Mouse (Mus musculus) heart, adult 9 months (tissue): Measurements from ENCODE around the gene Col13a1.

Experiments
- DNase-seq, 2 experiments: peaks; one replicate each; pipeline ENCODE4 v3.0.0; 2022; ENCODE audit warnings: low spot score in 2 of 2

Gene Col13a1

DNA sequence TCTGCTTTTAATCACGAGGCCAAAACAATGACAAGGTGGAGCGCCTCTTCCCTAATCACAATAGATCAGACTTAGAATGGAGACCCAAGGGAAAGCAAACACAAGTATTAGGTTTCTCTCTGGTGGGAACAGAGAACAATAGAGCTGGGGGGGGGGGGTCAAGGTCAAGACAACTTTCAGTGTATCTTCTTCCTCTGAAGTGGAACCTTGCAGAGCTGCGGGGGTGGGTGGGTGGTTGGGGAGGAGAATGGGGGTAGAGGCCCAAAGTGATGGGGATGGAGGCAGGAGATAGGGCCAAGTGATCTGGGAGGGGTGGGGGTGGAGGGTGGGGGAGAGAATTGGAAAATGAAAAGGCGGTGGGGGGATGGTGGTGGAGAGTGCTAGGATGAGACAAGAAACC, 149.9 kb downstream of the Col13a1 start:
- no peak for DNase-seq

DNA sequence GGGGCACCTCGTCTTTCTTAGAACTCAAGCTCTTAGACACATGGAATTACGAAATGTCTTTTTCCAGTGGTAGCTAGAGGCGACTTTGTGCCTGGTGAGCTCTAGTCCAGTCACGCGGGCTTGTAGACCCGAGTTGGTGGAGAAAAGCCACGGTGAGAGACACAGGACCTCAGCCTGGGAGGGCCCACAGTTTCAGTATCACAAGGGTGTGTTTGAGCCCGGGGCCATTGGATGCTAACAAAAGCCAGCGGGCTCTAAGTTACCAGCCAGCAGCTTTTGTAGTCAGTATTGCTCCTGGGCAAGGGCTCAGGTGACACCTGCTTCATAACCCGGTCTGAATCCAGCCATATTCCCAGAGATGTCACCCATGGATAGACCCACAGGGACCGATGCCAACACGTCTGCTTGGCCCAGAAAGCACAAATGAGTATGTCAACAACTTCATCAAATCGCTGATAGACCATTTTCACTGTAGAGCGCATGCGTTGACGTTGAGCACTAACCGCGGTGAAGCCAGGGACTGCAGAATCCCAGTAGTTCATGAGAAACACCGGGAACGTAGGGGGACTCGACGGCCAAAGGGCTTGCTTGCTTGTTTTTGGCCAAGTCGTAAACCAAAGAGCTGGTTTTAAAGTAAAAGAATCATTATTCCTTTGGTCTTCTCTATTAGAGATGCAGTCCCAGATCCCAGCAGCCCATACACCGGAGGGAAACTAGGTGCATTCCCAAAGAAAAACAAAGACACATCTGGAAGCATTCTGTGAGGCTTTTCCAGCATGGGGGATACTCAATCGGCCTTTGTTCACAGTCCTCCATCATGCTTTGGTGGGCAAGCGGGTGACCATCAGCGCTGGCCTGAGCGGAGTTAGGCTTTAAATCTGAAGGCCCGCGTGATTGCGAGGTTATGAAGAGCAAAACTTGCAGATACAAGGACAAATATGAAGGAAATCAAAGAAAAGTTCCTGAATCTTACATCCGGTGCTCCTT, 150.7 kb downstream of the Col13a1 start:
- DNase-seq: no peak

DNA sequence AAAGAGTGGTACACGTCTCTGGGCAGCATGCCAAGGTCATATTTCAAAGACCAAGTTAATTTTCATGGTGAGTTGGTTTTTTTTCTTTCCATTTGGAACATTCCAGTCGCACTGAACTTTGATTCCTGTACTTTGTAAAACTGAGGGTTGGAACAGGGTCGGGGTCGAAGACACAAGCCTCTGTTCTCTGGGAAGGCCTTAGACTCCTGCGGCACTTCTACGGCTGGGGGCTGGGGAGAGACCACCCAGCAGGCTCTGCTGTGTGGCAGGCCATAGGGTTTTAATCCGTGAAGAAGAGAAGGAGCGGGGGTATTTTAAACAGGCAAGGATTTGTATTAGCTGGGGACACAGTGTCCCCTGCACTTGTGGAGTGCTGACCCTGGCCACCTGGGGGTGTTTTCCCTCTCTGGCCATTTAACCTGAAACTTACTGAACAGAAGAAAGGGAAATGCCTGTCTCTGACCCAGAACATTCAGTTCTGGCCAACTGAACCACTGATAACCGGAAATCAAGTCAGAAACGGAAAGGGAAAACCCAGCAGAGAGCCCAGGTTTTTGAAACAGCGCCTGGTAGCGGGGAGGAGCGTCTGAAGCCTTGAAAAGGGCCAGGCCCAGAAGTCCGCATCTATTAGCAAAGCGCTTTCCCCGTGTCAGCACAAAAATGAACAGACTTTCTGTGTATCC, 152.0 kb downstream of the Col13a1 start:
- DNase-seq: no peak

DNA sequence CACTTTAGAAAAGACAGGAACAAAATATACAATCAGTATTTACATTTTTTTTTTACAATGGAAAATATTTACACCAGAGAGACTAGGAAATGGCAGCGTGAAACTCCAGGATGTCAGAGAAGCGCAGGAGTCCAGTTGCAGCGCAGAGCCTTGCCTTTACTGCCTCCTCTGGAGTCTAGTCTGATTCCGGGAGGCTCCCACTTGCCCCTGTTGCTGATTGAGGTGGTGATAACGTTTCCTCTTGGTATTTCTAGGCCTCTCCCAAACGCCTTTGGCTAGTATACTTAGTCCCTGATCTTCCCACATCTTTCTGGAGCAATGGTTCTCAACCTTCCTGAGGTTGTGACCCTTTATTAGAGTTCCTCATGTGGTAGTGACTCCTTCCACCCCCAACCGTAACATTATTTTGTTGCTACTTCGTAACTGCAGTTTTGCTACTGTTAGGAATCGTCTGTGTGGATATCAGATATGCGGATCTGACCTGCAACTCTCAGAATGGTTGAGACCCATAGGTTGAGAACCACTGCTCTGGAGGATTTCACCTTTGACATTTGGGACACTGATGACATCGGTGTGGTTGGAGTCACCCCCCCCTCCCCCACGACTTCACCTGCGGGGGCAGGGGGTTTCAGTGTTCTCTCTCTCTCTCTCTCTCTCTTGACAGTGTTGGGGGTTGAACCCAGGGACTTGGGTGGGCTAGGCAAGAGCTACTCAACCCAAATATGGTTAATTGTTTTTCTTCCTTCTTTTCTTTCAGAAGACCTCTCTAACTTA, 152.7 kb downstream of the Col13a1 start:
- no peak for DNase-seq

DNA sequence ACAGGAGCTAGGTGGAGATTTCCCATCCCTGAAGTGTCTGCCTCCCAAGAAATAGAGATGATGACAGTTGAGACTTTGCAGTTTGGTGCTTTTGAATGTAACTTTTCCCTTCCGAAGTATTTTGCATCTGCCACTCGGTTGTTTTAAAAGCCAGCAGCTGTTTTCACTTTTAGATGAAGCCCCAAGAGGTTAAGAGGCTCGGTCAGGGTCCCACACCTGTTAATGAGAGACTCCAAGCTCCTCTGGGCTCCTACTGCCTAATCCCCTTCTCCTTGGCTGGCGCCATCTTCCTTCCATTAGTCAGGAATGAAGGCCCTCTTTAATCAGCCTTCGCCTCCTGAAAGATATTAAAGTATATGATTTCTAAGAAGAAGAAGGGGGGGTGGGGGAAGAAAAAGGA, 153.4 kb downstream of the Col13a1 start:
- no peak for DNase-seq

DNA sequence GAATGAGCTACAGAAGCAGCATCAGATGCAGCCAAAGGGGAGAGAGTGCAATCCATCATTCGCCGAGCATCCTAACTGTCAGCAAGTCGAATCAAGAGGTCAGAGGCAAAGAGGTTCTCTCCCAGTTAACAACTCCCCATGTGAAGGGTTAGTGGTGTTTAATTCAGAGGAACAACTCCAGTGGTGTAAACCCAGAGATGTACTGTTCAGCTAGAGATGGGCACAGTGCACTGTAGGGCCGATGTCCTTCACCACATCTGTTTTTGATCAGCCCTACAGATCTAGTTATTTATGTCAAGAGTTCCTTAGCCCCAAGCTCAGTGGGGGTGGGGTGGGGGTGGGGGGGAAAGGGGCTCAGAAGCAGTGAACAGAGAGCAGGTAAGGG, 155.2 kb downstream of the Col13a1 start:
- DNase-seq: no peak

DNA sequence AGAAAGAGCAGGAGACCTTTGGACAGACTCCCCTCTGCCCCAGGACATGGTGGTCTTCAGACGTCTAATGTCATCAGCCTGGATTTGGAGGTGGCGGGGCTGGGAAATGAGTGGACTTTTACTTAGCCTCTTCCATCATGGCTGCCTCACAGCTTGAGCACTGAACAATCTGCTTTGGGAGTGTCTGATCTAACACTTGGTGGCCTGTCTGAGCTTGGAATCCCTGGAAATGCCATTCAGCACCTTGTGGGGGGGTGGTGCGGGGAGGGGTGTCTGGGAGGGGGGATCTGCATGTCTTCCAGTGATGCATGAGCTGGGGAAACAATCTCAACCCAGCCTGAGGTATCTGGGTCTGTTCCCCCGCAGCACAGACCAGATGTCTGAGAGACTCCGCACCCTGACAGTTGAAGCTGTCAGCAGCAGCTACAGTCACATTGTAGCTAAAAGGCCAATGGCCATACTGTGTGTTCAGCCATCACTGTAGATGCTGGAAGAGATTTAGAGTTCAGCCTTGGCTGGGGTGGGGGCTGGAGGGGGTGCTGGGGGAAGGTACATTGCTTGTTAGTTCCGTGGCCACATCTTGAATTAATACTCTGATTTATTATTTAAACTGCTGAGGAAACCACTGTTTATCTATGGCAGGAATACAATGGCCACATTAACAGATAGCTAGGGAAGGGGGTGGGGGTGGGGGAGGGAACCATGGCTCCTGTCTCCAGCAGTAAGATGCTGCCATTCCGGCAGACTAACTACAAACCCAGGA, 155.8 kb downstream of the Col13a1 start:
- no peak for DNase-seq

DNA sequence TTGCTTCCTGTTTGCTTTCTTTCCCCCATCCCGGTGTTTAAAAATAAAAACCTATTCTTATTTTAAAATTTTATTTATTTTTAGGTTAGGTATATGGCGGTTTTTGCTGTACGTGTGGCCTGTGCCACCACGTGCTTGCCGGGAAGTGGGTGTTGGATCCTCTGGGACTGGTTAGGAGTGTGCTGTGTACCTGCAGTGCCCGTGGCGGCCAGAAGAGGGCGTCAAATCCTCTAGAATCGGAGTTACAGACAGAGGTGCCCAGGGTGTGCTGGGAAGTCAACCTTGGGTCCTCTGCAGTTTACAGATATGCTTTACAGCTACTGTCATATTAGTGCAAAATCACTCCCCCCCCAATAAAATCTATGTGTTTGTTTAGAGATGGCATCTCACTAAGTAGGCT, 158.9 kb downstream of the Col13a1 start:
- no peak for DNase-seq

DNA sequence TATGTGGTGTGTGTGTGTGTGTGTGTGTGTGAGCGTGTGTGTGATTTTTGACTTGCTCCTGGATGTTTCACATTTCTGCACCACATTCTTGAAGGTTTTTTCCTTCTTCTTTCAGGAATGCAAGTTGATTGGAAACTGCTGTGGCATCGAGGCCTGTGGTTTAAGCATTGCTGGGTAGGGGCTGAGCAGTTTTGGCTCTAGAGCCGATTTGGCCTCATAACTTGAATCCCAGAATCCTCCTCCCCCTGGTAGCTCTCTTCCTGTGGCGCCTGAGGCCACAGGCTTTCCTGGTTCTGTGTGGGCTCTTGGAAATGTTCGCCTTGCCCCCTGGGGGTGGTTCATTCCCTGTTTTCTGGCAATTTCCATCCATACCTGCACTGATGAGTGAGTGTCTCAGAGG, 166.9 kb downstream of the Col13a1 start:
- no peak for DNase-seq

DNA sequence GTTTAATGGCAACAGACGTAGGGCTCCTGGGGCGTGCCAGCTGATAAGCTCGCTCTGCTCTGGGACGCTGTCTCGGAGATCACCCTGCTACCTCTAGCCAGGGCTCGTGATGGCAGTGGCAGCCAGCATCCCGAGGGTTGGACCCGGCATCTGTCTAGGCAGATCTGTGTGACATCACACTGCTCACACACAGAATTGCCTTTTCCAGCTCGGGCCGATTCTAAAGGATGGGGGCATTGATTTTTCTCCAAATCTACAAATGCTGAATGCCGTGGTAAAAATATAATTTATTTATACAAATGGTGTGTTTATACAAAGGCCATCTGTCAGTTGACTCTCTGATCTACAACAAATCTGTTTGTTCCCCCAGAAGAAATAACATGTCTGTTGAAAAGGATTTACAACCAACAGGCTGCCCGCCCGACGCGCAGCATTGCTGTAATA, 180.8 kb downstream of the Col13a1 start:
- no peak for DNase-seq

DNA sequence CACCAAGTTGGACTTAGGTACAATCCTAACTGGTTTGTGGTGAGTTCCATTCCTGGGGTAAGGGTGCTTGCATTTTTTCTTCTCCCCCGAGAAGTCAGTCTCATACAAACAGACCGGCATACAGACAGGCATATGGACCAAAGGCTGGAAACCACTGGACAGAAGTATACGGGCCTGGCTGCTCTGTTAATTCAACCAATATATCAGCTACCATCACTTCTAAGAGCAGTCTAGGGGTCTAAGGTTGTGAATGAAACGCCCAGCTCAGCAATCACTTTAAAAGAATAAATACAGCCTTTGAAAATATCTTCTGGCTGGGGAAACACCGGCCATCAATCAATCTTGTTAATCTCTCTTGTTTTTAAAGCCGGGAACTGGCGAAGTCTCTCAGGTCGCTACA, 183.4 kb downstream of the Col13a1 start:
- DNase-seq: no peak

DNA sequence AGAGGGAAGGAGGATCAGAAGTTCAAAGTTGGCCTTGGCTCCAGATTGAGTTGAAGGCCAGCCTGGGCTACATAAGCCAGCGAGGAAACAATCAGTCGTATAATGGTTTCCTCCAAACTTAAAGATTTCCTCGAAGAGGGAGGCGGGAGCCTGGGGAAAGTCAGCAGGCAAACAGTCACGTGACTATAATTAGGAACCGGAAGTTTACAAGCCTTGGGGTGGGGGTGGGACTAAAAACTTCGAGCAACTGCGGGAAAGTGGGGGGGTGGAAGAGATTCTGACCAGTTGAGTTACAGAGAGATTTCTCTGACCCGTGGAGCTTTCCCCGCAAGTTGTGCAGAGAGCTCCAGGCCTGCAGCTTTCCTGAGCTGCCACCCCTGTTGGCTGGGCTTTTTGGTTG, 183.9 kb downstream of the Col13a1 start:
- DNase-seq: no peak

DNA sequence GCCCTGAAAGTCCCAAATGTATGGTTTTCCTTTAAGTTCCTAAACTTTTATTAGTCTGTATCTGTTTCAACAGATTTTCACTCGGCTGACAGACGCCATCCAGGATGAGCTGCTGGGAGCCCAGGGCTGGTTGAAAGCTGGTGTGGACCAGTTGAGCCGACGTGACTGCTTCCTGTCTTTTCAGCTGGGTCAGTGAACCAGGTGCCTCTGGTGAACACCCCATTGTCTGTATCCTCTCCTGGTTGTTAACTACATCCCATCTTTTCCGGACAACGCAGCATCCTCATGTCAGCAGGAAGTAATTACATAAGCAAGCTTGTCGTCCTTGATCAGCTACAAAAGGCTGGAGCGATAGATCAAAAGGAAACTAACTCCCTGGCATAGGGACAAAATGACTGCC, 185.9 kb downstream of the Col13a1 start:
- no peak for DNase-seq

DNA sequence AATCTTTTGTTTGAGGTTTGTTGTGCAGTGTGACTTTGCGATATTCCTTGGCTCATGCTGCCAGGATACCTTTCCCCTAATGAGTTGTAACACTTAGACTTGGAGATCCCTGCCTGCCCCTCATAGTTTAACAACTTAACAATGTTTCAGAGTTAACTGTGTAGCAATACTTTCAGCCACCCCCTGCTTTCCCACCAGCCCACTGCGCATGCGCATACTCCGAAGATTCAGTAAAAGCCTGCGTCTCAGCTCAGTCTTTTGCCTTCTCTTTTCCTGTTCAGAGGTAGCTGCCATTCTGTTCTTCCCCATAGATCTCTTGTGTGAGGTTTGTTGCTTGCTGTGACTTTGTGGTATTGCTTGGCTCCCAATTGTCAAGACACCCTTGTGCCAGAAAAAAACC, 190.4 kb downstream of the Col13a1 start:
- no peak for DNase-seq
